Mouse (Mus musculus): ENCODE measurements around the gene Arid3a.

The Arid3a gene

DNA sequence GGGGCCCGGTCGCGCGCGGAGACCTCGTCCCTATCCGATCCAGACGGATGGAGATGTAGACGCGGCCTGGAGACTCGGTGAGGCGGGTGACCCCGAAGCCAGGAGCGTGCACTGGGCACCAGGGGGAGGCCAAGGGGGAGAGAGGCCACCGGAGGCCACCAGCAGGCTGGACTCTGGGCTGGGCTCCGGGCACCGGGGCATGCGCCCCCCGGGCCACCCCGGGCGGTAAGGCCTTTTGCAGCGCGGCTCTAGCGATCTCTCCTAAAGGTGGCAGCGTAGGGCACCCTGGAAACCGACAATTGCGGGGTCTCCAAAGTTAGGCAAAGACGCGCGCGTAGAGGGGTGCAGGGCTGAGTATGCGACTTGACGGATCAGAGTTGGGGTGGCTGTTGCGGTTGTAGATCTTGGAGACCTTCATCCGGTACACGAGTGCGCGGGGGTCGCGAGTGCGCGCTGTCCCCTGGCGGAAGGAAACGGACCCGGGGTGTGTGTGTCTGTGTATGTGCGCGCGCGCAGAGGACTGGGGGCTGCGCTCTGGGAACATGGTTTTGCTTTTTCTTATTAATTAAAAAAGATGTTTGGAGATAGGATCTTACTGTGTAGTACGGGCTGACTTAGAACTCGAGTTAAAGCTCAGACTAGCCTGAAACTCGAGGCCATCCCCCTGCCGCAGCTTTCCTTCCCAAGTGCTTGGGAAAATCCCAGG lies 634 bp downstream of the Arid3a start:
- DNase-seq (ENCODE audit: low read depth, low spot score) = no peak

DNA sequence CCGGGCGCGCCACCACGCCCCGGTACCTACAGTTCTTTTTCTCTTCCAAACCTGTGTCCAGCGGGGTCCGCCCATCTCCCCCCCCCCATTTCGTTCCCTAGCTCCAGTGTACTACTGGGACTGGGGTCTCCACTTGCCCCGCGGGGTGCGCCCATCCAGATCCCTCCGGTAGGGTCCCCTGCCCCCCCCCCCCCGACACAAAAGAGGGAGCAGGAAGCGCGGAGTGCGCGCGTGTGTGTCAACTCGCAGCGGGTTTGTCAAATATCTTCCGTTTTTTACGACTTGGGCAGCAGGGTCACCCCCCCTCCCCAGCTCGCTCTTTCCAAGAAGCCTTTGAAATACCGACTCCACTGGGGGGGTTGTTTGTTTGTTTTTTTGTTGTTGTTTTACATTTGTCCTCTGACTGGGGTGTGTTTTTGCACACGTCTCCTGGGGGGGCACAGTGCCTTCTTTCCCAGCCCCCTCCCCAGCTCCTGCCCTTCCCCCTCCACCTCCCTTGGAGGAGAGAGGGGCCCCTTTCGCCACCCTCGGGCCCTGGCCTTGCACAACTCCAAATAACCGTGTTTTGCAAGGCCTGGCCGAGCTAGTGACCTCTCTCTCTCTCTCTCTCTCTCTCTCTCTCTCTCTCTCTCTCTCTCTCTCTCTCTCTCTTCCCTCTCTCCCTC lies 1.3 kb downstream of the Arid3a start:
- no peak for DNase-seq (ENCODE audit: low read depth, low spot score)

DNA sequence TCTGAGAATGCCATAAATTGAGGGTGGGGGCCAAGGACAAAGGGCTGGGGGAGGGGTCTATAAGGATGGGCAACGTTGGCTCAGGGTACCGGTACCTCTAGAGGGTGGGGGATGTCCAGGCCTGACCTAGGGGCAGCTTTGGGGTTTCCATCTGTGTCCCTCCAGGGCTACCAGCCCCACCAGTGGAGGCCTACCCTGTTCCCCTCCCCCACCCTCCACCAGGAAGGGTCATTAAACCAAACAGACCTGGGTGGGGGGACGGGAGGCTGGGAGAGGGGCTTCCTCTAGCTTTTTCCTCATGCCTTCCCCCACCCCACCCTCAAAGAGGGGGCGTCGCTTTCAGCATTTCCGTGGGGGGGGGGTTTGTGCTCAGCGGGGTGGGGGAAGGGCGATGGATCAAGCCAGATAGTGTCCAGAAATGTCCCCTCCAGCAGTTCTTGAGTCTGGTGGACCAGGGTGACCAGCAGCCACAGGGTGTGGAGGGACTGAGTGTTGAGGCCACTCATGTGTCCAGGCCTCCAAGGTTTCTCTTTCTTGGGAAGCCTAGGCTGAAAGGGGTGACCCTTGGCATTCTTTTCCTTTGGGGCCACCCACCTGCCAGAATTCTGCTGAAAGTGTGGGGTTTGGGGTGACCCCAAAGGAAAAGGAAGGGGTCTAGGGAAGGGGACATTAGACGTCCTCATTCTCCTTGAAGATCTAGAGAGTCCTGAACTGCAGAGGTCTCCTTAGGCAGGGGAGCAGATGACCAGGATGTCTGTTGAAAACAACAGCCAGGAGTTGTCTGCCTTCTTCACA lies 2.3 kb downstream of the Arid3a start:
- DNase-seq (ENCODE audit: low read depth, low spot score) = no peak

DNA sequence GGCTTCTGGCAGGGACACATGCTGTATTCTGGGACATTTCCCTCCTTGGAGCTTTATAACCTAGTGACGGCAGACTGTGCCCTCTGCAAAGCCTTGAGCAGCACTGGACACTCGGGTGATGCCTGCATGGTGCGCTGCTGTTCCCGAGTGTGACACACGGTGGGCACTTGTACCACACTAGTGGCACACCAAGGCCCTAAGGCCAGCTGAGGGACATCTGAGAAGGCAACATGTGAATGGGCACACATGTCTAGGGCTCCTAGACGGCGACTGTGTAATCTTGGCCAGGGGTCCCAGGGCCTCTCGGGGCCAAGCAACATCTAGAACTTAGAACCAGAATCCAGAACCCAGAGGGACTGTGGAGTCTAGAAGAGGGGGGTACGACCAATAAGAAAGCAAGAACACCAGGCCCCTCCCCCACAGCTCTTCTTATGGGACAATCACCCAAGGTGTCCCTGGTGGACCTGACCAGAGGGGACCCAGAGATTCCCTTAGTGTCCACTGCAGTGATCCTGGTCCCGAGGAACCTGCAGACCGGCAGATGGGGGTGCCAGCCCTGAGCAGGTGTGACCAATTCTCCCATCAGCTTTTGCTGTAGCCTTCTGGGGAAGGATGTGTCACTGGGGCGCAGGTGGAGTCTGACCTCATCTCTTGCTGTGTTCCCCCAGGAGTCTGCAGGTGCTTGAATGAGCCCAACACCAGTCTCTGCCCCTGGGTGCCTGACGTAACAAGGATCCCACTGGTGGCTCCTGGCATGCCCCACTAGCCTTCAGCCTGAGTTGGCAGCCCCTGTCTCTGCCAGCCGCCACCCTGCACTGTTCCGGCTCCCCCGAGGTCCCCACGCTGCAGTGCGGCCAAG lies 3.4 kb downstream of the Arid3a start:
- DNase-seq (ENCODE audit: low read depth, low spot score) = no peak

DNA sequence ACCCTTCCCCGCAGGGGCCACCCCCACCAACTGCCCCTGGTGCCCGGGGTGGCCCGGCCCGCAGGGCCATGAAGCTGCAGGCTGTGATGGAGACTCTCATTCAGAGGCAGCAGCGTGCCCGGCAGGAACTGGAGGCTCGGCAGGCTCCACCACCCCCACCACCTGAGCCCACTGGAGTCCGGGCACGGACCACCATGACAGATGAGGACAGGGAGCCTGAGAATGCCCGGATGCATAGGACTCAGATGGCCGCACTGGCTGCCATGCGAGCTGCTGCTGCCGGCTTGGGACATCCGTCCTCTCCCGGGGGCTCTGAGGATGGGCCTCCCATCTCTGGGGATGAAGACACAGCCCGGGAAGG lies 4.0 kb downstream of the Arid3a start:
- DNase-seq (ENCODE audit: low read depth, low spot score) = no peak

GRCm38 (mm10) chr10:79931797-79932196 lies 5.0 kb downstream of the Arid3a start:
- no peak for DNase-seq (ENCODE audit: low read depth, low spot score)

- no peak for DNase-seq (ENCODE audit: low read depth, low spot score)
Measured at GRCm38 (mm10) chr10:79932736-79933135, 5.9 kb downstream of the Arid3a start.

- DNase-seq (ENCODE audit: low read depth, low spot score) = no peak
Measured at GRCm38 (mm10) chr10:79933145-79933679, 6.4 kb downstream of the Arid3a start.

DNA sequence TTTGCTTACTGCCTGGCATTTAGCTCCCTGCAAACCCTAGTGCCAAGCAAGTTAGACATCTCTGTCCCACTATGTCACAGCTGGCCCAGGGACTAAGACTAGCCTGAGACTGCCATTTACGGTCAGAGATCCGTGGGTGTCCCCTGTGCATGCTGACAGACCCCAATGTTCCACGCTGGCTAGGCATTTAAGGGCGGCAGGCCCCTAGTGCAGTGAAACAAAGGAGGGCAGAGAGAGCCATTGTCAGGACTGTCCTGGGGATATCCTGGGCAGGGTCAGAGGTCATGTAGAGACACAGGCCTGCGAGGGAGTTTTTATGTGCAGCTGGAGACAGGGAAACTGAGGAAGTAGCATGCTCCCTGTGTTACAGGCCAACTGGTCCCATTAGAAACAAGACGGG lies 7.0 kb downstream of the Arid3a start:
- no peak for DNase-seq (ENCODE audit: low read depth, low spot score)

DNA sequence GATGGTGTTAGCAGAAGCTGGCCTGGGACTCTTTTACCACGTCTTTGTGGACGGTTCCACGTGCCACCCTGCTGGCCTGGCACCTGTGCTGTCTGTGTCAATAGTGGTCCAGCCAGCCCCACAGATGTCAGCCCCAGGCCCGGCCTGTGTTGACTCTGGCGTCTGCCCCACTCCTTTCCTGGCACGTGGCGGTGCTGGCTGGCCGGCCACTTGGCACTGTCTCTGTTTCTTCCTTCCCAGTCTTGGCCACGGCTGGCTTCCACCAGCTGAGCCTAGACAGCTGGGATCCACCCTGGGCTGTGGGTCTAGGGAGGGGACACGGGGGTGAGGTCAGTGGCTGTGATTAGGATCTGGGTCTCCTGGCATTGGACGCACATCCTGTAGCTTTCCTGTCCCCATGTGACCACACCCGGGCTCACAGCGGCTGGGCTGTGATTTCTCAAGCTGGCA lies 7.5 kb downstream of the Arid3a start:
- DNase-seq (ENCODE audit: low read depth, low spot score) = no peak

GRCm38 (mm10) chr10:79934794-79935569 lies 8.1 kb downstream of the Arid3a start:
- no peak for DNase-seq (ENCODE audit: low read depth, low spot score)

DNA sequence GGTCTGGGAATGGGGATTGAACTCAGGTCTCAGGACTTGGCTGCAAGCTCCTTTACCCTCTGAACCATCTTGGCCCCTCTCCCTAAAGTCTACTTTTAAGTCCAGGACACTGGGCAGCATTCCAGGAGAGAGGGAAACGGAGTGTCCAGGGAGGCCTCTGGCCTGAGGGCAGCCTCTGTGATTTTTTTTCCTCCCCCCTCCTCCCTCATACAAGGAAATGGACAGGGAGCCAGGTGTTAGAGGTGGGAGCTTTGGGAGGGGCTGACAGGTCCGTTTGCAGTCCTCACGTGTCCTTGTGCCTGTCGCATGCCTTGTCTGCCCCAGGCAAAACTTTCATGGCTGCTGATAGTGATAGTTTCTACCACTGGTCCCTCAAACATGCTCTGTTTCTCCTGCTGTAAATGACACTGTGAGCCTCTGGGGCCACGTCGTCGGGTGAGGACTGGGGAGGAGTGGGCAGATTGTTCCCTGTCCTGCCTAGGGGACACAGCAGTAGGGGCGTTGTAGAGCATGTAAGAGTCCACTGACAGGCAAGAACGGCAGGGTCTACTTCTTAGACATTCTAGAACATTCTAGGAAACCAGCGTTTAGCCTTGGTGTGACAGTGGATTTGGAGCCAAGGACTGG lies 9.6 kb downstream of the Arid3a start:
- no peak for DNase-seq (ENCODE audit: low read depth, low spot score)

DNA sequence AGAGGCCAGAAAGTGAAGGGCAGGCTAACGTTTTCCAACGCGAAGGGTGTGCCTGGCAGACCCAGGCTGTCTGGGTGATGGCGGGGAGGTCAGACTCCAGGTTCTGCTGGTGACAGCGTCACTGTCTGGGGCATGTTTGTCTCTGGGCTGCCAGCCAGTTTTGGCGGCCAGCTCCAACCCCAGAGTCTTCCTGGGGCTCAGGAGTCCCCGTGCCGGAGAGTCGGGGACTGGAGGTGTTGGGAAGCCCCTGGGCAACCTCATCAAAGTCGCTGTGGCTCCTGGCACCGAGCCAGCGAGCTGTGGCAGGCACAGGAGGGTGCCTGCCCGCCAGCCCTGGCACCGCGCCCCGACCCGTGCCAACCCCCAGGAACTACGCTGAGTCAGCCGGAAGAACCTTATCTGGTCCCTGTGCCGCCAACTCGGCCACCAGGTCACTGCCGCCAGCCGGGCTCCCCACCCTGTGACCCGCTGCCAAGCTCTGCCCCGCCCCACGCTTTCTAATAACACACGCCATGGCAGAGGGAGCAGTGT lies 10.1 kb downstream of the Arid3a start:
- DNase-seq (ENCODE audit: low read depth, low spot score) = no peak

GRCm38 (mm10) chr10:79937775-79938526 lies 11.1 kb downstream of the Arid3a start:
- no peak for DNase-seq (ENCODE audit: low read depth, low spot score)

GRCm38 (mm10) chr10:79940749-79941148 lies 13.9 kb downstream of the Arid3a start:
- DNase-seq (ENCODE audit: low read depth, low spot score) = no peak

GRCm38 (mm10) chr10:79942988-79943387 lies 16.1 kb downstream of the Arid3a start:
- DNase-seq (ENCODE audit: low read depth, low spot score) = no peak

GRCm38 (mm10) chr10:79943471-79943901 lies 16.6 kb downstream of the Arid3a start:
- no peak for DNase-seq (ENCODE audit: low read depth, low spot score)

DNA sequence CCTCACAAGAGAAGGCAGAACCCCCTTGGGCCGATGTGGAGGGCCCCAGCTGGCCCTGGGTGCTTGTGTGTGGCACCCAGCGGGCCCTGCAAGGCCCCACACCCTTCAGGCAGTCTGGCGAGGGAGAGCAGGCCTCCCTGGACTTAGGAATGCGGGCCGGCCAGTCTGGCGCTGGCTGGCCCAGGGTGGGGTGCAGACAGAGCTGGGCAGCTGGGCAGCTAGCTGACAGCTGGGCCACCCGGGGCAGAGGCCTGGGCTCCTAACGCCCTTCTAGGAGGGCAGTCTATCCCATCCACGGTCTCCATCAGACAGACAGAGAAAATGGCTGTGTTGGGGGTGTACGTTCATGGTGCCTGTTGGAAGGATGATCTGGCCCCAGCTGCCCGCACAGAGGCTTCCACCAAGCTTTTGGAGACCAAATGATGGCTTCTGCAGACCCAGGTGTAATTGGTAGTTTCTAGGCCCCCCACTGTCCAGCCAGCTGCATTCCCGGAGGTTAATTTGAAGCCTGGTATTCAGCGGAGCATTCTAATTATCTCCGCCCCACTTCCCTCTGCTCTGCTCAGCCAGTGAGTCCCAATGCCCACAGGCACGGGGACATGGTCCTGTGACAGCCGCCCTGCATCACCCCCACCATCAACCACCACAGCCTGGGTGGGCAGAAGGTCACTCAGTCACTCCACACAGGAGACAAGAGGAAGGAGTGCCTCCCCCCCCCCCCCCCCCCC lies 18.8 kb downstream of the Arid3a start:
- no peak for DNase-seq (ENCODE audit: low read depth, low spot score)

Measured in WW6 (cell line).